Mouse (Mus musculus) mature B cell (primary cell): ENCODE results near the gene Nat9.

Experiments
- in situ Hi-C: fragments of 300-500 bp; cut with MboI; formaldehyde crosslinking; loops from 2 replicates; pipeline ENCODE4 v1.14.3; 2019

The Nat9 gene

DNA sequence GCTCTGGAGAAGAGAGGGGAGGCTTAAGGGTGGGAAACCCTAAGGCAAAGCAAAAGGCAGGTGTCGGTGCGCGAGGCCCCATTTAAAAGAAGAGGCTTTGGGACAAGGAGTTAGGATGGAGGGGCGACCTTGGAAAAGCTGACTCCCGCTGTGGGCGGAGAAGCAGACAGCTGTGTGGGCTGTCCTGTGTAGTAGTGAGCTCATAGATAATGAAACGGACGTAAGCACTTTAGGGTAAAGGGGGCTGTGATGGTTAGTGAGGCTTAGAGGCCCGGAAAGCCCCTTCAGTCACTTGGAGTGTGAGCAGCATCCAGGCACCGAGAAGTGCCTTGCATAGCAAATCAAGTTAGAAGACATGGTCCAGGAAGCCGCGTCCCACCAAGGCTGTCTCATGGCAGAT lies at the start of gene Nat9:
Gene Nat9, minus strand, starts transcription at position 167 of the 400 bp plus-strand sequence.
- in situ Hi-C loops = no loop called here

DNA sequence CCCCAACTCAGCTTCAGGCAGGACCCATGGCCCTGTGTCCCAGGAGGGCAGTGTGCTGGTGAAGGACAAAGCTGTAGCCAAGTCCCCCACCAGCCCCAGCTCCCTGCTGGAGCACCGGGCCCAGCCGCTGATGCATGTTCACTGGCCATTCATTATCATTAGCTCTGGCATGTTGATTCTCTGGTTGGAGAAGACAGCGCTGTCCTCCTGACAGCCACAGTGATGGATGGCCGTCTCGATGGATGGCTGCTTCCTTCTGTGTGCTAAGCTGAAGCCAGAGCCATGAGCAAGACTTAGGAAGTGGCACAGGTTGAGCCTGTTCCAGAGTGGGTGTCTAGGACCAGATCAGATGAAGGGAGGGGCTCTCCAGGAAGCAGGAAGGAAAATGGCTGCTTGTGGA lies 48.9 kb upstream of the Nat9 start:
- in situ Hi-C loops = no loop called here

DNA sequence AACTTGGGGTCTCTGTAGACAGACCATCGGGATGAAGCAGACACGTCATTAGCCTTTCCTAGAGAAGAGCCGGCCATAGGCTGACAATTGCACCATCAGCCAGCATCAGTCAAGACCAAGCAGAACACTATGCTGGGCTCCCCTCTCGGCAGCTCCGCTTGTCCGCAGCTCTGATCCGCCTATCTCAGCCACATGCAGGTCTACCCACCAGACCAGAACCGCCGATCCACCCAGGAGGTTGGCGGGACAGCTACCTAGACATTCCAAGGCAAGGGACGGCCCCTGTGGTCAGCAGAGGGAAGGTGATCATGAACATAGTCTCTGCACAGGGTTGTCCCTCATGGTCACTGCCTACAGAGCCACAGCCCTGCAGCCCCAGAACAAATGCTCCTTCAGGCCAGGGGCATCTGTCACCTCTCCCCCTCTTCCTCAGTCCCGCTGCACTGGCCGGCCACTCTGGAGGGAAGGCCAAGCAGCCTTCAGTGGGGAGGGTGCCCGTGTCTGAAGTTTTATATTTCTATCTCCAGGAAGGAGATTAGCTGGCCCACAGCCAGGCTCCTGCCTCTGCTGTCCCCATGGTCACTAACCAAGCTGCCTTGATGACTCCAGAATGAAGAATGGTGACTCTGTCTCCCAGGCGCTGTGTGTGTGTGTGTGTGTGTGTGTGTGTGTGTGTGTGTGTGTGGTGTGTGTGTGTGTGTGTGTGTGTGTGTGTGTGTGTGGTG lies 46.8 kb upstream of the Nat9 start:
- in situ Hi-C loops = no loop called here

DNA sequence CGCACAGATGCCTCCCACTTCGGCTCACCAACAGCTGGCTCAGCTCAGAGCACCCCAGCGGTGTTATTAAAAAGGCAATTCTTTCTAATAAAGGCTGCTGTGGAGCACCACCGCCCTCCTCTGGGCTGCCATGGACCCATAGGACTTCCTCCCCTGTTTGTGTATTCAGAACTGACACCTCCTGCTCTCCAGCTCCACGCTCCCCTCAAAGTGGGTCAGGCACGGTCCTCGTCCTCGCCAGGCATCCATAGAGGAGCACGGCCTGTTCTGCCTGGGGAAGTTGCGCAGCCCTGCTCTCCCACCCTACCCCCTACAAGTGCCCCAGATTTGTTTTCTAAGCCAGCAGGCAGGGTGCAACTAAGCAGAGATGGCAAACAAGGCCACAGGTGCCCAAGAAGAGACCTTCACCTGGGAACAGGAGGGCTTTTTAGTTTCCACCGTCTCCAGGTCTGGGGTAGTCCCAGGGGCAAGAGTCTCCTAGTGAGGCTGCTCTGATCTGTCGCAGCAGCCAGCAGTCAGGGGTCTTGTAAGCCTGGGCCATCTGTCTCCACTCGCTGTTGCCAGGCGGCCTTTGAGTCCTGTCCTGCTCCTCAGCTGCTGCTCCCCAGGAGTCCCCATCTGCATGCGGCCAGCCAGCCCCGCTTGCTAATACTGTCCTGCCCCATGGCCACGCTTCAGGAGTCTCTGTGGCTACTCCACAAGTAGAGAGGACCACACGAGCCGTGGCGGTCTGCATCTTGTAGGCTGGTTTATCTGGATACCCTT lies 46.0 kb upstream of the Nat9 start:
- in situ Hi-C loops = no loop called here

DNA sequence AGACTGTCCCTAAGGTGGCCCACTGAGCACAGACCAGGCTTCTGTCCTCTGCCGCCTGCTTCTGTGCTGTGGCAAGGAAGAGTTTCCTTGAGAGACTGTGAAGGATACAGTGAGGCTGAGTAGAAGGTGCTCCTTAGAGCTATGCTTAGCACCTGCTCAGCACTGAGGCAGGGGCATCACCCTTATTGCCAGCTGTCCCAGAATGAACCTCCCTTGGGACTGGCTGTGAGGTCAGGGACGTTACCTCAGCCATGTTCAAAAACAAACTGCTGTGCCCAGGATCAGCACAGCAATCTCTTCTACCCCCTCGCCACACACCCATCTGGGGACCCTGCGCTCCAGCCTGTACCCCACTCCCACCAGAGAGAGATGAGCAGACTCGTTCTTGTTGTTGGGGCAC lies 45.2 kb upstream of the Nat9 start:
- in situ Hi-C loops = no loop called here

DNA sequence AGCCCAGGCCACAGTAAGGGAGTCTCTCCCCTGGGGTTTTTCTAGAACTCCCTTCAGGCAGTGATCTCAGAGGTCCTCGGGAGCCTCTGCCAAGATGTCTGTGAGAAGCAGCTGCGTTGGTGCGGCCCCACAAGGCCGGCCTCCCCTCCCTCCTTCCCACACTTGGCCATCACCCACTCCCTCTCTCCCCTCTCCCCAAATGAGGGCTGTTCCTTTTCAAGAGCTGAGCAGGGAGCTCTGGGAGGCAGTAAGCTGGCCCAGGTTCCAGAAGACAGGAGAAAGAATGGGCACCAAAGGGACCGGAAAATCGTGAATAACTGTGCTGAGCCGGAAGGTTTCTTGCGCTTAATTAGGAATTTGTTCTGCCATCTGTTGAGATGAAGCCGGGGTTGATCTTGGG lies 44.3 kb upstream of the Nat9 start:
- in situ Hi-C loops = no loop called here

DNA sequence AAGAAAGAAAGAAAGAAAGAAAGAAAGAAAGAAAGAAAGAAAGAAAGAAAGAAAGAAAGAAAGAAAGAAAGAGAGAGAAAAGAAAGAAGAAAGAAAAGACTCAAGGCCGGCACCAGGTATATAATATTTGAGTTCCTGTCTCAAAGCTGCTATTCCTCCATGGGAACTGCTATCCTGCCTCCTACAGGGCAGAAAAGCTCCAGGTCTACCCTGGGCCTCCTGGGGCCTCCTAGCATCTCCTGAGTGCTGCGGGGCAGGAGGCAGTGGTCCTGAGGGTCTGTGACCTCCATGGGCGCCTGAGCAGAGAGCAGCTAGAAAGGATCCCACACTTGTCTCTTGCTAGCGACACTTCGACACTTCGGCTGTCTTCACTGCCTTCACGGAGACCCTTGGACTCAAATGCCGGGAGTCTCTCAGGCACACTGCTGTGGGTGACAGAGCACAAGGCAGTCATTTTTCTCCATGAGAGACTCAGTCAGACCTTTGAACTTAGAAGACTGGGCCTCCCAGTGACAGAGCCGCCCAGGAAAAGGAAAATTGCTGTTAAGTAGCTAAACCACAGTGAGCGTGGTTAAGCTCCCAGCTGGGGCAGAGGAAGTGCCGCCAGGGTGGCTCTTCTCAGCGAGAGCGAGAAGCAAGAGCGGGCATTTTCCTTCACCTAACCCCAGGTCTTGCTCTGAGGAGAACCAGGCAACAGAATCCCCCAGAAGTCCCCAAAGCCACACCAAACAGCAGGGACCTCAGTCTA lies 43.7 kb upstream of the Nat9 start:
- in situ Hi-C loops = no loop called here

DNA sequence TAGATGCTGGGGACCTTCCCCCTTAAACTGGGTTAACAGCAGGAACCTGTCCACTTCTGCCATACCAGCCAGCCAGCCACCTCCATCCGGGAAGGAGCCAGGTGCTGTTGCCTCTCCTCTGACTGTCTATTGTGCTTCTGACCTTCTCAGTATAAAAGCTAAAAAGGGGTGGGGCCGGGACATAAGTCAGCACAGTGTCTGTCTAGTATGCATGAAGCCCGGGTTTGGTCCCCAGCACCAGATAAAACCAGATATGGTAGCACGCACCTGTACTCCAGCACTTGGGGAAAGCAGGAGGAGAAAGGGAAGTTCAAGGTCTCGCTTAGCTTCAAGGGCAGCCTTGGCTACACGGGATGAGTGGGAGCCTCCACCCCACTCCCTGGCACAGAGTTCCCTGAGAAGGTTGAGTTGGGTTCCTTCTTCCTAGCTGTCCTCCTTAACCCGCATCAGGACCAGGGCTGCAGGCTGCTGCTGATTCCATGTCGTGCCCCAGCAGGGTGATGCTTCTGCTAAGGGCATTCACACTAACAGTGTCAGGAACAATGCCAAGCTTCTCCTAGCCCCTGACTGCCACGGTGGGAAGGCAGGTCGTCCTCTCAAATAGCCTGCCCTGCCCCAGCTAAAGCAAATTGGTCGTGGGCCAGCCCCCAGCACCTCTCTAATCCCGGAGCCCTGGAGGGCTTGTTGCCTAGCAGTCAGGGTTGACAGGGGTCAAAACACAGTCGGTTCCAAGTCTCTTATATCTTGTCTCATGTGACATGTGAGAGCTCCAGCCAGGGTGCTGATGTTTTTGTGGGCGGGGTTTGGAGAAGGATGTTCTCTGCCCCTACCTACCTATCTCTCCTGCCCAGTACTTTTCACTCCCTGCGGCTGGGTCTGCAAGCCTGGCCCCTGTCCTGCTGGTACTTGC lies 41.6 kb upstream of the Nat9 start:
- in situ Hi-C loops = no loop called here

DNA sequence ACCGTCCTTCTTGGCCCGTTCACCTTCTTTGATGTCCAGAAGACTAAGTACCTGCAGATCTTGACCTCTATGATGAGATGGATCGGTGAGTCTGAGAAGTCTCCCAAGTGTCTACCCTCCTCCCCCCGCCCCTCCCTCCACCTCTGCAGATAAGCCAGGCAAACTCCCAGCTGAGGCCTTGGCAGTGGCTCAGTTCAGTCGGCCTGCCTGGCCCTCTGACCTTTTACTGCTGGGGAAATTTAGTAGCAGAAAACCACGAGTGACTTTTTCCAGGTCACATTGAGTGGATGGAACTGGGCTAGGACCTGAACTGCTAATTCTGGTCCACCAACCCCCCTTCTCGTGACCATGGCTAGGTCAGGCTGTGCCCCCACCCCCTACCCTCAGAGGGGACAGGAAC lies 40.8 kb upstream of the Nat9 start:
- in situ Hi-C loops = no loop called here

DNA sequence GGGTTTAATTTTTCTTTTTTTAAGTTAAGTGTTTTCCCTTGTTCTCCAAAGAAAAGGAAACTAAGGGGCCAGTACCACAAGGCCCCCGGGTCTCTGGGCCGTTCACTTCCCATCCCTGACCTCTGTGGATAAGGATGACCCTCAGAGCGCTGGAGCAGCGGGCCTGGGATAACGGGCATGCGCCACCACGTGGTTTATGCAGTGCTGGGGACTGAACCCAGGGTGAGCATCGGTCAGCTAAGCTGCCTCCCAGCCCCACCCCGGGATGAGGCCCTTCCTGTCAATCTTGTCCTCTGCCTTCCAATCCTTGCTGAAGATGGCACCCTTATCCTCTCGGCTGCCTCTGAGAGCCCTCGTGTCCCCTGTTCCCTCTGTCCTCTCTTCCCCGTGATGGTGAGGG lies 40.0 kb upstream of the Nat9 start:
- in situ Hi-C loops = no loop called here

DNA sequence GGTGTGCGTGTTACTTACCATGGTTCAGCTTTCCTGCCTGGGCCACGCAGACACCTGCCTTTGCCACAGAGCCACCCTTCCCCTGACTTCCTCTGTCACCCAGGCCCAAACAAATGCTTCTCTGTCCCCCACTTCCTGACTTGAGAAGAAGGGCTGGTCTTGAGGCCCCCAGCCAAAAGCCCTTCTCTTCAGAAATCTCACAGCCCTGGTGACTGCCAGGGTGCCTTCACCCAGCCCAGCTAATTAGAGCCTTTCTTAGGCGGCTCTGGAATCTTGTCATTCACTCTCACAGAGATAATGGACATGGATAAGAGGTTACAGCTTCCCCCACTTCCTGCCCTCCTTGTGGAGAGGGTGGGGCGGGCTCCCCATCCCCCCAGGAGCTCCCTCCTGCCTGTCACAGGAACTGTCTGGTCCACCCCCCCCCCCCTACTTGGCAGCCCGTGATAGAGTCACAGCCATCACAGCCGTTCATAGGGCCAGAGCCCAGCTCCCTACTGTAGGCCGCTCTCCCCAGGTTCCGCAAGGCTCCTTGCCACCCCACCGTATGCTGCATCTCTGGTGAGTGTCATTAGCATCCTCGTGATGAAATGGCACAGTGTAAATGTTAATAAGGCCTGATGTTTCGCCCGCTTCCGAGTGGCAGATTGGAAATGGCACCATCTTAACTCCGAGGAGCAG lies 39.3 kb upstream of the Nat9 start:
- in situ Hi-C loops = no loop called here

DNA sequence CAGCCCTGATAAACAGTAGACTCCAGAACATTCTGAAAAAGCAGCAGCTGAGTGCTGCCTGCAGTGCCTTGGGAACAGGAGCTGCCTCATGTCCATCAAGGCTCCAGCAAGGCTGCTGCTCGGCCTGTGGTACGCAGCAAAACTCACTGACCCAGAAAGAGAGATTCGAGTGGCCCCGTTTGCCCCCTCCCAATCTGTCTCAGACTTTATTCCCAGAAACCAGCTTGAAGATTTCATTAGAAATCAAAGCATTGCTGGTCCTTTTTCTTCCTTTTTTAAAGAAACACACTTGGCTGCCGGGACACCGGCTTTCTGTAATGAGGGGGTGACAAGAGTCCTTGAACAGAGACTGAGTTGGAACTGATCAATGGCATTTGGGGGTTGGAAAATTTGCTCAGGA lies 37.6 kb upstream of the Nat9 start:
- in situ Hi-C loops = no loop called here

DNA sequence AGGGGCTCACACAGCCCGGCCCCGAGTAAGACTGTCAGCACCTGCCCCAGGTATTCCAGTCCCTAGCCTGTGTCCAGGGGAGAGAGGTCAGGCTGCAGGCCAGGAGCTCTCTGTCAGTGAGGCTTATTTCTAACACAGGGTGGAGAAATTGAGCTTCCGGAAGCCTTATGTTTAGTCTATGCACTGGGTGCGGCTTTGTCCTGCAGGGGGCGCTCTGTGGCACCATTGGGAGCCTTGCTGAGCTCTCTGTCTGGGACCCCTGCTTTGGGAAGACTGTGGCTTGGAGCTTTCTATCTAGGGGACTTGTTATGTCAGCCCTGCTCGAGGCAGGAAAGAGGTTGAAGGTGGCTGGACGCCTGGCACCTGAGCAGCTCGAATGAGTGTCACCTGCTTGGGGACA lies 37.2 kb upstream of the Nat9 start:
- in situ Hi-C loops = no loop called here

DNA sequence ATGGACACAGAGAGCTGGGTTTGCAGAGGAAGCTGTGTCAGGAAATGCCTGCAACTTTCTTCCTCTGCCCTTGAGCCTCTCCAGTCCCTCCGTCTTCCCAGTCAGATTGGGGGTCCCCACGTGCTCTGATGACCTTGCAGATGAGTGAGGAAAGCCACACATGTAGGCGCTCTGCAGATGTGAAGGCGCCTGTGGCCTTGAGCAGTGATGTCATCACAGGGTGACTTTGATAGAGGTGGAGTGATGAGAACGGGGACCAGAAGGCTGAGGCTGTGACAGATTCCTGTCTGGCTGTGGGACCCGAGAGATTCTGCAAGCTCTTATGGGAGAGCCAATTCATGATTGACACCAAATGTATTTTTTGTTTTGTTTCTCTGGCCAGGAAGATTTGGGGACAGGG lies 36.2 kb upstream of the Nat9 start:
- in situ Hi-C loops = no loop called here

DNA sequence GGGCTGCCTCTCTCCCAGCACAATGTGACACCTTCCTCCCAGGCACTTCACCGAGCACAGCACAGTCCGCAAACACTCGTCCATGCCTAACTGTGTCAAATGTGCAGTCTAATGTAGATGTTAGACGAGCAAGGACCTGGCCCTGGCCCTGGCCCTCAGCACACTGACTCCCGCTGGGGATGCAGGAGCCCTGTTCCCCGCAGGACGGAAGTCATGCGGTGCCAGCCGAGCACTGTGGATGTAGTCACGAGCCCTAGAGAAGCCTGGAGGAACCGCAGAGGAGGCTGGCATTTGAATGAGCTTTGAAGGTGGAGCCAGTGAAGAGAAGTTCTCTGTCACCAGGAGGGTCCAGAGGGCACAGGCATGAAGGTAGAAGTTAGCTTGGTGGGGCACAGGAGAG lies 35.8 kb upstream of the Nat9 start:
- in situ Hi-C loops = no loop called here

DNA sequence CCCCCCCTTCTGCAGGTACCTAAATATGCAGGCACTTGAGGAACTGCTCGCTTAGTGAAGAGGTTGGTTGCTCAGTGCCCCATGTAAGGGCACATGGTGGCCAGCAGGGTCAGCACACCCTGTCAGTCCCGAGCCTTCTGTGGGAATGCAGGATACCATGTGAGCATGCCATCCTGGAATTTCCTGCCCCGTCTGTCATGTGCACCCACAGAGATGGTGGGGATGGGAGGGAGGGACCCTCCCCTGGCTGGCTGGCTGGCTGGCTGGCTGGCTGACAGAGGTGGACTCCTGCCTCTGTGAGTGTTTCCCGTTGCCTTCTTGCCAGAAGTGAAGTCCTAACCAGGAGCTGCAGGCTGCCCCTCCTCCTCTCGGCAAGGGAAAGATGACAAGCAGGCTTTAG lies 34.9 kb upstream of the Nat9 start:
- in situ Hi-C loops = no loop called here

DNA sequence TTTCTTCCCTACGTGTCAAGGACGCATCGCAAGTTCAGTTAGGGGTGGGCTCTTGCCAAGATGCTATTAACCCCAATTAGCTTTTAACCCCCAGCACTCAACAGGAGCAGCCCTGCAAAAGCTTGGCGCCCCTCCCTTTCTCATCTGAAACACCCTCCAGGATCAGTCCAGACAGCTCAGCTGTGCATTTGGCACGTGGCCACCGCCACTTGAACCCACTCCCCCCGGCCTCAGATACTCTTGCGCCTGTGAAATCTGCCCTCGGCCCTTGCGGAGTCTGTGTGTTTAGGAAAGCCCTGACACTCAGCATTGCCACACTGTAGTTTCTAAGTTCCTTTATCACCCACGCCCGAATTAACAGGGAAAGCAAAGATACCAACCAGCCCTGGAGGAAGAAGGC lies 34.4 kb upstream of the Nat9 start:
- in situ Hi-C loops = no loop called here

DNA sequence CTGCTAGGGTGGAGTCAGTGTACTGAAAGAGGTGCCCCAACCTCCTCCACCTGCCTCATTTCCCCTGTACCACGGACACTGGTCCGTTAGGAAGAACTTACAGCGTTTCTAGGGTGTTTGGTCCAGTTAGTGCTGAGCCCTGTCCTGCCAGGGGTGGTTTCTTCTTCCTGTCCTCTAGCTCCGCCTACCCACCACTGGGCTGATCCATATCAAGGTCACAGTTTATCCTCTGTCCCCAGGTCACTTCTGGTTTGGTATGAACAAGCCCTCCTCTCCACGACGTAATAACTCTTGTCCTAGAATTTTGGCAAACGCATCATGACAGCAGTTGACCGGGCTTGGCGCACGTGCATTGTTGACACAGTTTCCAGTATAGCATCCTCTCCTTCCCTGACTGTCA lies 32.0 kb upstream of the Nat9 start:
- in situ Hi-C loops = no loop called here

DNA sequence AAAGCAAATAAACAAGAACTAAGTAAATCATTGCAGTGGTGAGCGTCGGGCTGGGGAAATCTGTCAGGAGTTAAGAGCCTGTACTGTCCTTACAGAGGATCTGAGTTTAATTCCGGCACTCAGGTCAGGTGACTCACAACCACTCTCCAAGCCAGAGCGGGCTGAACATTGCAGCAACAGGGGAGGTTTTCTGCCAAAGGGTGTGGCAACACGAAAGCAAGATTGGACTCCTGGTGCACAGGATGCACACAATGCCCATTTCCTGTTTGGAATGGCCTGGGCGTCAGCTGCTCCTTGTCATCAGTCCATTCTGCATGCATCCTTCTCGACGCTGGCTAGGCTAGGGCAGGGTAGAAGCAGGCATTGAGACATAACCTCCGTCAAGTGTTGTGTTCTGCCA lies 31.6 kb upstream of the Nat9 start:
- in situ Hi-C loops = no loop called here

DNA sequence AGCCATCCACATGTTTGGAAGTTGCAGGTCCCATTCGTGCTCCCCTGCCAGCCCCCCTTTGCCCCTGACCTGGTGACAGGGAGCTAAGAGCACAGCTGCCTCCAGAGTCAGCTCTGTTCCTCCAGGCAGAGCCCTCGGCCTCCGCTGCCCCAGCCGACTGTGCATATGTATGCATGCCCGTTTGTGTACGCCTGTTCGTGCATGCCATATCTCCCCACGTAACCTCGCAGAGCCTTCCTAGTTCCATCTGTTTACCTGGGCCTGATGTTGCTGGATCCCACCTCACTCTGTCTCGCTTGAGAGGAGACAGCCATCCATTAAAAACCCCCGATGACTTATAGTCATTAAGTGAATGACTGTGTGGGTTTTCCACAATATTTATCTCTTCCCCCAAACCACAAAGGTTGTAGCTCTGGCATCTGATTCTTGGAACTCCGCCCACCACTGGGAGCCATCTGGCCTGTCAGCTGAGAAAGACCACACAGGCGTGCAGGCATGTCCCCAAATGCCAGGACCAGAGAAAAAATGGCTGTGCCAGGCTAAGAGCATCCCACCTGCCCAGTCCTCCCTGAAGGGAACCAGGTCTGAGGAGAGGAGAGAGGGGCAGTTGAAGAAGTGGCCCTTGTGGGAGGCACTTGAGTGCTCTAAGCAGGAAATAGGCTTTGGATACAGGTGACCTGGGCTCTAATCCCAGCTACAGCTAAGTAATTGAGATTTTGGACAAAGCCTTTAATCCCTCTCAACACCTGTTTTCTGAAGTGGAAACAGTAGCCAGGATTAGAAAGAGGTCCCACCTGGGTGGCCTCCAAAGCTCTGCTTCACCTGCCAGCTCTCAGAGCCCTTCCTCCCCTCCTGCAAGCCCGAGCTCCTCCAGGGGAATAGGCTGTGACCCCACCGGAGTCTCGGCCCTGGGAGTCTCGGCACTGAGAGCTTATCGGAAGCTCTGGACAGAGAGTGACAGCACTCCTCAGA lies 30.1 kb upstream of the Nat9 start:
- in situ Hi-C loops = no loop called here
